Mouse (Mus musculus): ENCODE data around the gene Tmem110.

DNA sequence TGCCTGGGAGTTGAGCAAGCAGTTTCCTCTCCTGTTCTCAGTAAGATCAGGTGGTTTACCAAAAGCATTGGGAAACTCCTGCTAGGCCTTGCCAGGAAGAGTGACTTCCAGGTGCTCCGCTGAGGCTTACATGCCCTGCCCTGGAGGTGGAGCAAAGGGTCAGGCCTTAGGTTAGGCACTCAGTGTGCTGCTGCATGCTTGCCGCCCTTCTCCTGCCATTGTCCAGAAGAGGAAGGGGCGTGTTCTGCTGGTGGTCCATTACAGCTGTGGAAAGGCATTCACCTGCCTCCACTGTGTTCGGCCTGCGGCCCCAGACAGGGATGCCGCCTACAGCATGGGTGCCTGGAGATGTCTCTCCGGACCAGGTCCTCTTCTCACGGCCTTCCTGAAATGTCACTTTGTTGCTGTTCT, 44.0 kb downstream of the Tmem110 start:
- TF ChIP-seq CTCF (IDR thresholded peaks at IDR 0.05; ENCODE audit: low read depth, low read length) (no peak), POLR2A (IDR thresholded peaks at IDR 0.05; ENCODE audit: extremely low read depth, insufficient read depth, low read length) (no peak)

All from liver, adult 2 months (tissue).